Mouse (Mus musculus): ENCODE data around the gene Cmpk1.

Gene Cmpk1

DNA sequence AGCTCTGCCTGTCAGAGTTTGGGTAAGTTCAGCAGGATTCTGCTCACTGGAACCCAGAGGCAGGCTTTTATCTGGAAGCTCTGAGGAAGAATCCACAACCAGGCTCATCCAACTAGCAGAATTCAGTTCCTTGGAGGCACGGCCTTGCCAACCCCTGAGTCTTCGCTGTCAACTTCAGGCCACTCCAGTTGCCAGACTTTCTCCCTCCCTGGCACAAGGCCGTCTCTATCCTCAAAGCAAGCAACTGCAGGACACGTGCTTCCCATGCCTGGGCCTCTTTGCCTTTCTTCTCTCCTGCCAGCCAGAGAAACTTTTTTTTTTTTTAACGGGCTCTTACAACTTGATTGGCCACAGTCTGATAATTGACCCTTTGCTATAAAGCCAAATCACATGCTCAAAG lies 42.0 kb downstream of the Cmpk1 start:
- no peak for ATAC-seq (ENCODE audit: low TSS enrichment)

DNA sequence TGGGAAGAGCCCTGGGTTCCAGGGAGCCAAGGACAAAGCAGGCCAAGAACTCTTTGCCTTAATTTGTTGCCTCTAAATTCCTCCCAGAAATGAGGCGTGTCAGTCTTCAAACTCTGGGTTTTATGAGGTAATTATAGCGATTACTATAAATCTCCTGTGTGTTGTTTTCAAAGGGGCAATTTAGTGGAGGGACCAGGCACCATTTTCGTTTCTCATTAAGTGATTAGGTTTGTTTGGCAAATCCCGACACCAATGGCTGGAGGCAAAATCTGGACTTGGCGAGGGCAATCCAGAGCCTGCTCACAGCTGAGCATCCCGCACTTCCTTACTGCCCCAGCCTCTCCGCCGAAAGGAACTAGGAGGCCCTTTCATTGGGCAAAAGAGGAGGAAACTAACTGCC lies 44.5 kb downstream of the Cmpk1 start:
- no peak for ATAC-seq (ENCODE audit: low TSS enrichment)

DNA sequence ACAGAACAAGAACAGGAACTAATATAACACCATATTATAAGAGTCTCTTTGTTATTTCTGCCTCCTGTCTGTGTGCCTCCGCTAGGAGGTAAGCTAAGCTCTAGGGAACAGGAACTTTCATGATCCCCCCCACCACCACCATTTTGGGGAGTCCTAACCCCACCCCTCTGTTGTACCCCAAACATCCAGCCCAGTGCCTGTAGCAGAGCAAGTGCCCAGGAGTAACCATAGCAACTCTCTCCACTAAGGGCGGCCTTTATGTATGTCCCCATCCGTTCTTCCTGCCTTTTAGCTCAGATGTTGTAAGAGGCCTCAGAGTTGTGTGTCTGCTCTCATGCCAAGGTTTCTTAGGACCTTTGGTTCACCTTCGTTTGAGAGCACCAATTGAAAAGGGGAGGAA lies 44.9 kb downstream of the Cmpk1 start:
- ATAC-seq (ENCODE audit: low TSS enrichment) = no peak

DNA sequence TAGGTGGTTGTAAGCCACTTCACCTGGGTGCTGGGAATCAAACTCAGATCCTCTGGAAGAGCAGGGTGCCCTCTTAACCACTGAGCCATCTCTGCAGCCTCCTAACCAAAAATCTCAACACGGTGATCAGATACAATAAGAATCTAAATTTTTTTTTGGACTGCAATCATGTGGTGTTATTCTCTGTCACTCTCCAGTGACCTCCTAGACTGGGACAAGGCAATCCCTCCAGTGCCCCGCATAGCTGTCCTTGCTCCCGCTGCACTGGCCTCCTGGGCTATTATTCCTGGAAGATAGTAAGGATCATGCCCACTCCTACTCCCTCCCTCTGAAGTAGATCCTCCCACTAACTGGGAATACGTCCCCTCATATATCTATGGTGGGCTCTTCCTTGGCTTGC lies 45.7 kb downstream of the Cmpk1 start:
- no peak for ATAC-seq (ENCODE audit: low TSS enrichment)

DNA sequence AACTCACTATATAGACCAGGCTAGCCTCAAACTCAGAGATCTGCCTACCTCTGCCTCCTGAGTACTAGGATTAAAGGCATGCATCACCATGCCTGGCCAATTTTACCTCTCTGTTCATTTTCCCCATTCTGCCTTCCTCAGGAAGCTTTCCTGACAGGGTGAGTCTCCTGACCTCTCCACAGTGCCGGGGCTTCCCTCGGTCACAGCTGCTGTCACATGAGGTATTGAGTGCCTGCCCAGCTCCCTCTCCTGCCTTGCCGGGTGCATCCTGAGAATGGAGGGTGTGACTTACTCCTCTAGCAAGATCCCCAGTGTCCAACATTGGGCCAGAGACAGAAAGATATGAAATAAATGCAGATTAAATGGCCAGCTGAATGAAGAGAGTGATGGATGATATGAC lies 48.8 kb downstream of the Cmpk1 start:
- ATAC-seq (ENCODE audit: low TSS enrichment) = no peak

DNA sequence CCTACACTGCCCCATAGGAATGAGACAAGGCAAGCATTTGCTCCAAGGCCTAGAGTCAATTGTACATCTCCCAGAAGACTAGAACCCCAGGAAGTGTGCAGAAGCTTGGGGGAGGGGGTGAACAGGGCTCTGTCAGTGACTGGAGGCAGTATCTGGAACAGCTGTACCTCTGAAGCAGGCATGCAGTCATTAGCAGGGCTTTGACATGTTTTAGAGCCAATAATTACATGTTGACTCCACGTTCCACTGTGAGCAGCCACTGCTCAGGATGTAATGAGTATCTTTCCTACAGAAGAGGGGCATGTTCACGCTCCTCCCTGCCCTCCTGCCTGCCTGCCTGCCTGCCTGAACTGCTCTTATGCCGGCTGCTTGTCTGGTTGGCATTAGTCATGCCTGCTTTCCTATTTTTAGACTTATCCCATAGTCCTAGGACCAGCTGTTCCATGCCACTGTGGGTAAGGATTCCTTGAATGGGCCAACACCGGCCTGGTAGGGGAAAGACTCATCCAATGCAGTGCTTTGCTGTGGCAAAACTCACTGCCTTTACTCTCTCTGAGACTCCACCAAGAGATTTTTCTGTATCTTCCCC lies 49.5 kb downstream of the Cmpk1 start:
- ATAC-seq (ENCODE audit: low TSS enrichment) = peak; percentile 57

DNA sequence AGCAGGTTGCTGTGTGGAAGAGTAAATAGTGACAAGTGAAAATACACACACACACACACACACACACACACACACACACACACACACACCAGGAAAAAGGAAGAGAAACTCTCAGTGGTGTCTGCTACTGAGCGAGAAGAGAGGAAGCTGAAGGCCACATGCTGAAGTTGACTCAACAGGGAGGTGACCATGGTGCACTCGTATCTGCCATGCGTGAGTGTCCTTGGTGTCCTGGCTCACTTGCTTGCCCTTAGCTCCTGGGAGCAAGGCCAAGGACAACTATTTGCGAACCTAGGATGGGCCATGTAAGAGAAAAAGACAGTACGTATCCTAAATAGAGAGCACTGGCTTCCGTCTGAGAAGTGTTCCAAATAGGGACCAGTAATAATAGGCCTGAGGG lies 52.9 kb downstream of the Cmpk1 start:
- ATAC-seq (ENCODE audit: low TSS enrichment) = no peak

DNA sequence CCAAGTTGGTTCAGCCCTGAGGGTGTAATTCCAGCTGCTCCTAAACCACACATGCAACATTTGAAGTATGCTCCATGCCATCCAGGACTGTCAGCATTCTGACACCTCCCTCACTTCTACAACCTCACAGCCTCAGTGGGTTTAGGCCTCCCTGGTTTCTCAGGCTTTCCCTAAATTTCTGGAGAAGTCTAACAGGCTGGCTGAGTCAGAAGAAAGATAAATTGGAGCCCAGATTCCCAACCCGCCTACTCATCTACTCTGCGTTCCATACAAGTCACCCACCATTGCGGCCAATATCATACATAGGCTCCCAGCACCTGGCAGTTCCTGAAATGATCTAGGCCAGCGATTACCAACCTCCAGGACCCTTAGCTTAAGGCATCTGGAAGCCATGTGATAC lies 54.3 kb downstream of the Cmpk1 start:
- peak; percentile 70 for ATAC-seq (ENCODE audit: low TSS enrichment)

DNA sequence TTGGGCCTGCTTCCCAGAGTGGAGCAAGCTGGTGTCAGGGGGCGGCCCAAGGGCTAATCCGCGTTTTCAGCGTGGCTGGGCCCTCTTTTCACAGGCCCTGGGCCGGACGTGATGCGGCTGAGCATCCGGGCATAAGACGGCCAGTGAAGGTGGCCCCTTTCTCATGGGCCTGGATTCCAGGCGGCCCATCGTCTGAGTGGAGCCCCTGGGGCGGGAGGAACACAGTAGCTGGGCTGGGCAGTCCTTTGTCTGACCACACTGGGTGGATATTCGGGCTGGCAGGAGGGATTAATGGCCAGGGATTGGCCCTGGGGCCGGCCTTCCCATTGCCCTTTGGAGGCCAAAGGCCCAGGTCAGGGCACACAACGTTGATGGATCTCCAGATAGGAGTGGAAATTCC lies 57.9 kb downstream of the Cmpk1 start:
- ATAC-seq (ENCODE audit: low TSS enrichment) = no peak

DNA sequence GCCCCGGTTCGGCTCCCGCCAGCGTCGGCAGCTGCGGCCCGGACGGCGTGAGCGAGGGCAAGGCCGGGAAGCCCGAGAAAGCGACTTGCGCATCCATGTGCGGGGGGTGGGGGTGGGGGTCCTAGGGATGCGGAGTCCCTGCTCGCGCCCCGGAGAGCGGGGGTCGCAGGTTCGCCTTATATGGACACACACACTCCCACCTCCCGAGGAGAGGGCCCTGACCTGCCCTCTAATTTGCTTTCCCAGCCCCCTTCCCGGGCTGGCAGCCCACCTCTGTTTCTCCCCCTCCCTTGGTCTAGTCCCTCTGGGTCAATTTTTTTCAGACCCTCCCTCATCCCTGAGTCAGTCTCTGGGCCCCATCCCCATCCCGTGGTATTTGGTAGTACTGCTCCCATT lies 61.1 kb downstream of the Cmpk1 start, which contains the start of gene Foxe3:
Gene Foxe3 (minus strand): TSS at position 97 of the 396 bp plus-strand sequence.
- no peak for ATAC-seq (ENCODE audit: low TSS enrichment)

DNA sequence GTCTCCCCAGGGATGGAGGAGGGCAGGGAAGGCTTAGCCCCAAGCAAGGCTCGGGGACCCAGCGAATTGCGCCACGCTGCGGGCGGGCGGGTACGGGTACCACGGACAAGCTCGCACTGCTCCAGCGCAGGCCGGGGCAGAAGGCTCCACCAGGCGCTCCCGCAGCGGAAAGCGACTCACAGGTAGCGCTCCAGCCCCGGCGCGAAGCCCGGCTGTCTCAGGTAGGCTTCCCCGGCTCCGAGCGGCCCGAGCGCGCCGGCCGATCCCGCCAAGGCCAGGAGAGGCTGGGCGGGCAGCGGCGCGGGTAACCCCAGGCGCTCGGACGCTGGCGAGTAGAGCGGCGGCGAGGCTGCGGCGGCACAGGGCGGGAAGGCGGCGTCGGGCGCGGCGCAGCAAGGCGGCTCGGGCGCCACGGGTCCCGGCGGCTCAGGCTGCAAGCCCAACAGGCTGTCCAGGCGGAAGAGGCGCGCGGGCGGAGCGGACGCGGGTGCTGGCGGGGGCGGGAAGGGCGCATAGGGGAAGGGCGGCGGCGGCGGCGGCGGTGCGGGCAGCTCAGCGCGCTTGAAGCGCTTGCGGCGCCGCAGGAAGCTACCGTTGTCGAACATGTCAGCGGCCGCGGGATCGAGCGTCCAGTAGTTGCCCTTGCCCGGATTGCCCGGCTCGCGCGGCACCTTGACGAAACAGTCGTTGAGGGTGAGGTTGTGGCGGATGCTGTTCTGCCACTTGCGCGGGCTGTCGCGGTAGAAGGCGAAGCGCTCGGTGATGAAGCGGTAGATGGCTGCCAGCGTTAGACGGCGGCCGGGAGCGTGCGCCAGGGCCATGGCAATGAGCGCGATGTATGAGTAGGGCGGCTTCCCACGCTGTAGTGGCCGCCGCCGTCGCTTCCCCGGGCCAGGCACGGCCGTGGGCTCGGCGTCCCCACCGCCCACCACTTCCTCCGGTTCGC lies 61.8 kb downstream of the Cmpk1 start:
- ATAC-seq (ENCODE audit: low TSS enrichment) = no peak

DNA sequence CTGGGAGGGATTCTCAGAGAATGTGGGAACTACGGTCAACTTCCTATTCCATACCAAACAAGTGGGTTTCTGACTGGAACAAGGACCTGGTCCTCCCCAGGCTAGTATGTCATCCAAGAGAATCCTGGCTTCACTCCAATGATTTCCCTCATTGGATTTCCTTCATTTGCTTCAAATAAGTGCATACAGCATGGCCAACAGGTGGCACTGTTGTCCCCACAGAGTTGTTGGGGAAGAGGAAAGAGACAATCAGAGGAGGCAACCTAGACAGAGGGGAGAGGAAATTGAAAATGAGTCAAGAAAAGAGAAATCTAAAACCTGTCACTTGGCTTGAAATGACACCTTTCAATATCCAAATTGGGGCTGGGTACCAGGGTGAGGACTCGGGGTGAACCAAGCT lies 70.0 kb downstream of the Cmpk1 start:
- no peak; the same call in 1 of the 2 replicates for ATAC-seq (ENCODE audit: low TSS enrichment)

DNA sequence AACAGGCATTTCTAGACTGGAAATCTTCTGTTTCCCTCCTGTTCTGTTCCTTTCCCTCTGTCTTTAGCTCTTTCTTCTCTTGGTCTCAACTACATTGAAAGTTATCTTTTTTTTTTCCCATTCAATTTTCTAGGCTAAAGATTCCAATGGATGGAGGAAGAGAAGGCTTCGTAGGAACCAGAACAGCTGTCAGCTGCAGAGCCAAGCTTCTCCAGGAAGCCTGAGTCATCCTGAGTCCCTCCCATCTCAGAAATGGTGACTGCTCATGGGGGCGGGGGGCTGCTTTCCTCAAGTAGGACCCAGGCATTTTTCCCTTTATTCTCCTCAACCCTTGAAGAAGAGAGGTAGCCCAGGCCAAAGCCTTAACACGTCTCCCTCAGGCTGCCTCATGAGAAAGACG lies 71.0 kb downstream of the Cmpk1 start:
- no peak for ATAC-seq (ENCODE audit: low TSS enrichment)

DNA sequence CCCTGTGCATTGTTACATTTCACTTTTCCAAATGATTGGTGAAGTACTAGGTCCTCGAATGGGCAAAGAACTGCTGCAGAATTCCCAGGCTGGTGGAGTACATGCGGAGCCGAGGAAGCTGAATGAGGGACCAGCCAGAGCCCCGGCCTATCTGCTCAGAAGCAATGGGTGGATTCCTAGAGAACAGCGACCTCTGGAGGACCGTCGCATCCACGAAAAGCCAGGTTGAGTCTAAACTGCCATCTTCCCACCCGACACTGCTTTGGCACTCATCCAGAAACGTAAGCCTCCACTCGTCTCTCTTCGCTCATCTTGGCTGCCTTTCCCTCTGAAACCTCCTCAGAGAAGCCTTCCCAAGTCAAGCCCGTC lies 73.5 kb downstream of the Cmpk1 start:
- peak; percentile 74 for ATAC-seq (ENCODE audit: low TSS enrichment)

DNA sequence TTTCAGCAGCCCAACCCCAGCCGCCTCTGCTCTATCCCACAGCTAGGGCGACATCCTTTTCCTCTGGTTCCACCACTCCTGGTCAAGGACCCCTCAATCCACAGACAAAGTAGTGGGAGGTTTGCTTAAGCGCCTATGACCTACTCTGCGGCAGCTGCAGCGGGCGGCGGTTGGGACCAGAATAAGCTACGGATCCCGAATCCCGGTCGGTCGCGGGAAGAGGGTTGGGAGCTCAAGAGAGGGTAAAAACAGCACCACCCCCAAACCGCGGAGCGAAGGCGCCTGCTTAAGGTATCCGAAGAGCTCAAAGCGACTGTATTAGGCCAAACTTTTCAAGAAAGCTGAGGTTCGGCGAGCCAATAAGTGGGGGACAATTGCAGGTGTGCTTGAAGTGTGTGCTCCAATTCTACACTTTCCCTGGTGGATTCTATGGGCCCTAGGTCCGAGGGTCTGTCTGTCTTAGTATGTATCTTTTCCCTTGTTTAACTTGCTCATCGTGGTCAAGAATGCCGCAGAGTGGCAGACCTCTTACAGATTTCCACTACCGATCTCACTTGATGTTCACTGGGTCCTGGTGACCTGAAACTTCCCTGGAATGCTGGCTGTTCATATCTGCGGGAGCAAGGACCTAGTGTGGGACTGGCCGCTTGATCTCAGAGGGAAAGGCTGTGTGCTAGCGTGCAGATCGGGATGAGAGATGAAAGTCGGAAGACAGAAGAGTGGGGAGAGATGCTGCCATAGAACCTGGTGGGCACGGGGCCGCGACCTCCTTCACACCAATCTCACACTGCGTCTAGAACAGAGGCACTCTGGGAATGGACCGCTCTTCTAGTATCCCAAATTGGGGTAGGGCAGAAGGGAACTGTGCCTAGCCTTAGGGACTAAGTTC lies 74.1 kb downstream of the Cmpk1 start:
- ATAC-seq (ENCODE audit: low TSS enrichment) = no peak

DNA sequence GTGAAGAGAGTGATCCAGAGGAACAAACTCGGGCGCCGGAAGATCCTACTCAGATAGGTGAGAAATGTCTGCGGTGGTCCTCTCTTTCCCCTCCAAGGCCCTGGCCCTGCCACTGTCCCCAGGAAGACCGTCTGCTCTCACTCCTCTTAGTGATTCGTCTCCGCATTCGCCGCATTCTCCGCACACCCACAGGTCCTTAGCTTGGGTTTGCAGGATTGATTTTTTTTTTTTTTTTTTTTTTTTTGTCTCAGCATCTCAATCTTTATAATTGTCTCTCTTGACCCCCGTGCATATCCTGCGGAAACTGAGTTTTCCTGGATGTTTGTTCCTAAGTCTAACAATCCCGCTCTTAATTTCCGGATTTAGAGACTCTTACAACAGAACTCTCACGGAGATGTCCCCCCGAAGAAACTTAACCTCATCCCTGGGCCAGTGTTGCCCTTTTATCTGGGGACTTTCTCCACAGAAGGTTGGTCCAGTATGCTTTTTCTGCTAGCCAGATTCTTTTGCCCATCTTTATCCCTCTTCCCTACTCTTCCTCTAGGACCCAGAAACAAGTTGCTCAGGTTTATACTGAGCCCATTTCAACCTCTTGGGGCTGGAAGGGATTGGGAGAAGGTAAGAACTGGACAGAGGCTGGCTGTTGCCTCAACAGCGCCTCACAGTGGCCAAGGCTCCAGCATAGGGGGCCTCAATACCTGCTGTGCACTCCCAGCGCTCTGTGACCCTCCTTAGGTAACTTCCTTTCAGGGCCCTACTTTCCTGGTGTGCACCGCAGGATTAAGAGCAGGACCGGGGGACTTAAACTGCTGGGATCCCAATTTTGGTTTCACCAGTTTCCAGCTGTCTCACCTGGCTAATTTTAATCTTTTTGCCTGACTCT lies 77.2 kb downstream of the Cmpk1 start:
- no peak for ATAC-seq (ENCODE audit: low TSS enrichment)

All from frontal cortex, adult (tissue).